Mouse (Mus musculus) retina, postnatal 1 day (tissue): ENCODE results near the gene Tfpt.
"Not testable (repeated sequence)": the region's sequence is repeated elsewhere in the genome, so short reads cannot be mapped to it uniquely, and the experiment has no call there.

Experiments used
- DNase-seq: peaks from one replicate; pipeline ENCODE4 v3.0.0-alpha.2; 2012

Gene Tfpt

DNA sequence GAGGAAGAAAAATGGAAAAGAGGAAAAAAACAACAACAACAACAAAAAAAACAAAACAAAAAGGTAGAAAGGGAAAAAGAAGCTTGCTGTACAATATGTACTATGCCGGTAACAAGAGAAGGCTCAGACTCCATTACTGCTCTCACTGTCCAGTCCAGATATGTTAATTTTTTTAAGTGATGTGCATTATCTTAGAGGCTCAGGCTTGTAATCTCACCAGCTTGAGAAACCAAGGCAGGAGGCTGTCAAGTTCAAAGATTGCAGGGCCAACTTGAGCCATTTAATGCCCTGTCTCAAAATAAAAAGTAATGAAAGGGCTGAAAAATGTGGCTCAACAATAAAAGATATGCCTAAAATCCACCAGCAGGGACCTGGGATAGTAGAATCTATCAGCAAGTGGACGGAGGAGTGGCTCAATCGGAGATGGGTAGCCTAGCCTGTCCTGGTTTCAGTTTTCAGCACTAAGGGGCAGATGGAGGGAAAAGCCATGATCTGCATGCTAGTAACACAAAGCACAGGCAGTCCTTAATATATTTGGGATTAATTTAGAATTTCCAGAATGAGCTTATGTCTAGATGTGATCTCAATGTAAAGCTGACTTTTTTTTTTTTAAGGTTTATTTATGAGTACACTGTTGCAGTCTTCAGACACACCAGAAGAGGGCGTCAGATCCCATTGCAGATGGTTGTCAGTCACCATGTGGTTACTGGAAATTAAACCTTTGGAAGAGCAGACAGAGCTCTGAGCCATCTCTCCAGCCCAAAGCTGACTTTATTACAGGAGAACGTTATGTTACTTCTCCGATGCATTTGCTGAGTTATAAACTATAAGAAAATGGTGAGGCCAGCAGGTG lies 13.1 kb downstream of the Tfpt start:
- no peak for DNase-seq

DNA sequence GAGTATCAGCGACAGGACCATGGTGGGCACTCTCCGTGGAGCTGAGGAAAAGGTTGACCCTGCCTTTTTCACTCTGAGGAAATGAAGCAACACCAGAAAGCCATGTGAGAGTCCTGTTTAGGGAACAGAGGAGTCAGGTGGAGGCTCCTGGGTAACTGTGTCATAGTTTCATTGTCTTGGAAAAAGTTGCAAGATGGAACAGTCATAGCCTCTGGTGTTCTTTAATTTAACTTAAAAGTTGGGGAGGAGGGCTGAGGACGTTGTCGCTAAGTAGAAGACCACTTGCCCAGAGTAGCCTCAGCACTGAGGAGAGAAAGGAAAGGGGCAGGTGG lies 13.7 kb downstream of the Tfpt start, which contains the start of gene Oscar:
Gene Oscar, minus strand, starts transcription at position 101 of the 332 bp plus-strand sequence.
- DNase-seq, result no peak

GRCm38 (mm10) chr7:3614021-3614420 lies 15.7 kb downstream of the Tfpt start:
- DNase-seq, result no peak

GRCm38 (mm10) chr7:3611006-3611405 lies 18.7 kb downstream of the Tfpt start:
- no peak for DNase-seq

GRCm38 (mm10) chr7:3610437-3610836 lies 19.3 kb downstream of the Tfpt start:
- DNase-seq, result no peak

GRCm38 (mm10) chr7:3609082-3609481 lies 20.6 kb downstream of the Tfpt start:
- no peak for DNase-seq

DNA sequence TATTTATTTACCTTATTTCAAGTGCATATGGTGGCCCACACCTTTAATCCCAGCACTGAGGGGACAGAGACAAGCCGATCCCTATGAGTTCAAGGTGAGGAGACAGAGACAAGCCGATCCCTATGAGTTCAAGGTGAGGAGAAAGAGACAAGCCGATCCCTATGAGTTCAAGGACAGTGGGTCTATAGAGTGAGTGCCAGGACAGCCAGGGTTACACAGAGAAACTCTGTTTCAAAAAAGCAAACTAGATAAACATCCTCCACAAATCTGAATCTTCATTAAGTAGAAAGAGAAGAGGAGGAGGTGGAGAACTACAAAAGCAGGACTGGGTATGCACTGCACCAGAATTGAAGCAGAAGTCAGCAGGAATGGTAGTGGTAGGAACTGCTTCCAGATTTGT lies 21.1 kb downstream of the Tfpt start:
- no peak for DNase-seq

DNA sequence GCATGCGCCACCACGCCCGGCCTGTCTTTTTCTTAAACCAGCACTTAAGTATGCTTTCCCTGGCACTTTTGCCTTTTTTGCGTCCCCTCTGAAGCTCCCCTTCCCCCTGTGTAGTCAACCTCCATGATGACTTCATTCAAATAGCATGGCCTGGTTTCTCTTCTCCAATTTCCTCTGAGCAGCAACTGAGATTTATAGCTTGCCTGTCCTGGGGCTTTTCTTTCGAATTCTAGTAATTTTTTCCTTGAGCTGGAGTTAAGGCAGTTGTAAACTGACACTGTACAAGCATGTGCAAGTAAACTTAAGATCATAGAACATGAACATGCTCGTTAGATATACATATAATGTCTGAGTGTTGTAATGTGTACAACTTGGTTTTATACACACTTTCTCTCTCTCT lies 22.3 kb downstream of the Tfpt start:
- DNase-seq, result no peak

DNA sequence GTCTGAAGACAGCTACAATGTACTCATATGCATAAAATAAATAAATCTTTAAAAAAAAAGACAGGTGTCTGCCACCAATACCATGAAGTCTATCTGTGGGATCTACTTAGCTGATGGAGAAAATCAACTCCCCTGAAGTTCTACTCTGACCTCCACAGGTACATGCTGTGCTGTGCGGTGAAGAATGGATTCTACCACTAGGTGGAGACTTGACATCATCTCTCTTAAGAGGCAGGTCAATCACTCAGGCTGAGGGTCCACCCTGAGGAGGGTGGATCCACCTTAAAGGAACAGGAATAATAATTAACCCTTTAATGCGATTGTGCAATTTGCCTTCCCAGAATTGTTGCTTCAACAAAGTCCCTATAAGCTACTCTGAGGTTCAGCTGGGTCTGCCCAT lies 22.9 kb downstream of the Tfpt start:
- peak; percentile 51 for DNase-seq

DNA sequence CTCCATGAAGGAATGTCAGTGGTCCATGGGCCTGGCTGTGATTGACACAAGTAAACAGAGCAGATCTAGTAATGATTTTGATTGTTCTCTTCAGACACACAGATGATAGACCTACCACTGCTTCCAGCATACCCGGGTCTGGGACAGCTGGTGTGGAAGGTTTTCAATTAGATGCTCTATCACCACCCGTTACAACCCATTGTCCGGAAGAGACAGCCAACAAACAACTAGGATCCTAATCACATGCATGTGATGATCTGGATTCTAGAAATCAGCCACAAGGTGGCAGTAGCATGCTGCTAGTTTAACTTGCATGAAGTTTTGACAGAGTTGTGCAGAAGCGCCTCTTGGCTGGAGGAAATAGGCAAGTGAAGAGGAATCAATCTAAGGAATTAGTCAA lies 28.6 kb downstream of the Tfpt start:
- DNase-seq, result peak; percentile 88

GRCm38 (mm10) chr7:3597755-3598154 lies 32.0 kb downstream of the Tfpt start:
- DNase-seq, result not testable (repeated sequence)

- peak; percentile 5 for DNase-seq
These were observed 34.6 kb downstream of the Tfpt start for GRCm38 (mm10) chr7:3595146-3595545.

DNA sequence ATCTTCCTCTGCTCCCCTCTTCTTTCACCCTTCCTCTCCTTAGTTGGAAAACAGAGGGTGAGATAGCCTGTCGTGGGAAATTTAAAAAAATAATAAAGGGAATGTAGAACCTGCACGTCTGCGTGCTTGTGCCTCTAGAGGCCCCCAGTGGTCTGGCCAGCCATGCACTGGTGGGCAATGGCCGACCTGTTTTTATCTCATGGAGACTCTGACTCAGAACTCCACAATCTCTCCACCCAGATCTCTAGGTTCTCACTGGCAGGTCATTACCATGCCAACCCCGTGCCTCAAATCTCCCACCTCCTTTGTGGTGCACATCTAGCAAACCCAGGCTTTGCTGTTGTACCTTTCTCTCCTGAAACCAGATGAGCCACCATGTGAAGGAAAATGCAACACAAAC lies 35.0 kb downstream of the Tfpt start:
- no peak for DNase-seq

DNA sequence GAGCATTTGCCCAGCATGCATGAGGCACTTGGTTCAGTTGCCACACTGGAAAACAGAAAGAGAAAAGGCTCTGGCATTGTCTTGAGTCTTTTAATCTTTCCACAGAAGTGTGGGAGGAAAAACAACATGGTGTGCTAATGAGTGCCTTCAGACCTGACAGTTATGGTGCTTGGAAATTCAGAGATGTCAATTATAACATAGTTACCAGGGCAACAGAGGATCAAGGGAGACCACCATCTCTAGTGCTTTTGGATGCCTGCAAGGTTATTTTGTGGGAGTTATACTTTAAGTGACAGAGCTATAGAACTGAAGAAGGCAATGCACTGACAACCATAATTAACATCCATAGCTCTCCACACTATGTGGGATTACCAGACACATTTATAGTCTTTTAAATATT lies 35.9 kb downstream of the Tfpt start:
- DNase-seq, result no peak

DNA sequence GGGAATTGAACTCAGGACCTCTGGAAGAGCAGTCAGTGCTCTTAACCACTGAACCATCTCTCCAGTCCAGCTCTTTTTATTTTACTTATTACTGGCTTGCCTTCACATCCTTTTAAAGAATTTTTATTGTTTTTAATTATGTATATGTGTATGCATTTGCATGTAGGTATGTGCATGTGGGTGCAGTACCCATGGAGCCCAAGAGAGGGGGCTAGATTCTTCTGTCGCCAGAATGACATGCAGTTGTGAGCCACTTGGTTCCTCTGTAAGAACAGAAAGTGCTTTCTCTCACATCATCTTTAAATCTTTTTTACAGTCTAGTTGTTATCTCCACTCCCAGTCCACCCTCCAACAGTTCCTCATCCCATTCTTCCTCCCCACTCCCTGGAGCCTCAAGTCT lies 38.2 kb downstream of the Tfpt start:
- no peak for DNase-seq

DNA sequence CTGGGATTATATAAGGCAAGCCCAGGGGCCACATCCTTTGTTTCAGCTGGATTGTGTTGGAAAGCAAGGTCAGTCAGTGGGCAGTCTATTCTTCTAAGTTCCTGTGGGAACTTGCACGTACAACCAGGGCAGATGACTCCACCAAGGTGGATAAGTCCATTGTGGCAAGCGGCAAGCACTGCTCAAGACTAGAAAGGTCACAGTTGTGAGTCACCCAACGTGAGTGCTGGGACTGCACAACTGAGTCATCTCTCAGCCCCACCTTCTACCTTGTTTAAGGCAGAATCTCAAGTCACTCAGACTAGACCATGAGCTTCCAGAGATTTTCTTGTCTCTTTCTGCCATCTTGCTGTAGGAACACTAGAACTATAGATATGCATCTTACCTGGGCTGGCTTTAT lies 39.2 kb downstream of the Tfpt start:
- DNase-seq, result no peak

GRCm38 (mm10) chr7:3587292-3587691 lies 42.4 kb downstream of the Tfpt start:
- no peak for DNase-seq

DNA sequence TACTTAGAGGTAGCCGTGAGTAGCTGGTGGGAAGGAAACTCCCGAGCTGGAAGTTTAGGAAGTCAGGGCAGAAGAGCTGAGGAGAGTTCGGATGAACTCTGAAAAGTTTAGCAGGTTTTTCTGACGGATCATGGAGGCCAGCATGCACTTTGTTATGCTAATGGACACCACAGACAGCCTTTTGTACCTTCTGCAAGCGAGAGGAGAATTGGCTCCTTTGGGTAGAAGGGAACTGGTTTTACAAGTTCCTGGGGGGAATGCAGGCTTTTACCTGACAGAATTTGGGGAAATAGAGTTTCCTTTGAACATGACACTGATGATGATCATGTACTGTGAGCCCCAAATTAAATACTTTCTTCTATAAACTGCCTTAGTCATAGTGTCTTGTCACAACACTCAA lies 43.5 kb downstream of the Tfpt start:
- no peak for DNase-seq

DNA sequence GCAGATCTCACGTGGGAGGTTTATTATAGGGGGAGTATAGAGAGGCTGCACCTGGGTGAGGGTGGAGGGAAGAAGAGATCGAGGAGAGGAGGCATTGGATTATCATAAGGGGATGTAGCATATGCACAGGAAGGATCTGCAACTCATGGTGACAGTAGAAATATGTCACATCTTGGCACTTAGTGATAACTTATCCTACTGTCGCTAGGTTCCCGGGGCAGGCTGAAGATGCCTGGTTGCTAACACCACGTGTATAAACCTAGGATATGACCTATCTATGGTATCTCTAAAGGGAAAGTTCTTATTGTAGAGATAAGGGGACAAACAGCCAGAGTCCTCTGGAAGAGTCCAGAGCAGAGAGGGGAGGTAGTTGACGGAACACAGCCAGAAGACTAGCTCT lies 44.0 kb downstream of the Tfpt start:
- DNase-seq, result no peak

- DNase-seq, result no peak
These were observed 49.7 kb downstream of the Tfpt start for GRCm38 (mm10) chr7:3580029-3580428.

DNA sequence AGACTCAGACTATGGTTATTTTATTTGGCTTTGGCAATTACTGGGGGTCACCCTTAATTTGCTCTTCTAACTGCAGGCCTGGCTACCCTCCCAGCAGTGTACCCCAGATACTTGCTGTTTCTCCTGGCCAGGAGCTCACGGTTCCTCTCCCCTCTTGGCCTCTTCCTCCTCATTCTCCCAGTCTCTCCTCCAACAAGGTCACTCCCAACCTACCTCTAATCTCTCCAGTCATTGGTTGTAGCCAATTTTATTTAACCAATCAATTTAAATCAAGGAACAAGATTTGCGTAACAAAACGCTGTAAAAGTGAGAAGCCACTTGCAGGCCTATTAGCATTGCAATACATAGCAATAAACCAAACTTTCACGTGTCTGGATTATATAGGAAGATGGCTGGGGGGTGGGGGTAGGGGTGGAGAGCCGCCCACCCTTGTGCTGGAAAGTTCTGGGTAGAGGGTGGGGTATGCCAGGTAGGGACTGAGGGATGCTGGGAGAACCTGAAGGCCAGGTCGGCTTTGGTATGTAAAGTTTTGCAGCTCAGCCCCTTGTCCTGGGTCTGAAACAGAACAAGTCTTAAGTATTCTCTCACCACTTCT lies 50.7 kb downstream of the Tfpt start:
- no peak for DNase-seq

DNA sequence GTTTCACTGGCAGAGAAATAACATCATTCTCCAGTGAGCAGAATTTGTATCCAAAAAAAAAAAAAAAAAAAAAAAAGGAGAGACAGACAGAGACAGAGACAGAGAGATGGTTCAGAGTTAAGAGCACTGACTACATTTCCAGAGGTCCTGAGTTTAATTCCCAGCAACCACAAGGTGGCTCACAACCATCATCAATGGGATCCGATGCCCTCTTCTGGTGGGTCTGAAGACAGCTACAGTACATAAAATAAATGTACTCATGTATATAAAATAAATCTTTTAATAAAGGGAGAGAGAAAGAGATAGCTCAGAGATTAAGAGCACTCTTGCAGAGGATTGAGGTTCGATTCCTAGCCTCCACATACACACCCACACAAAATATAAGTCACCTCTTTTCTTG lies 51.5 kb downstream of the Tfpt start:
- no peak for DNase-seq

DNA sequence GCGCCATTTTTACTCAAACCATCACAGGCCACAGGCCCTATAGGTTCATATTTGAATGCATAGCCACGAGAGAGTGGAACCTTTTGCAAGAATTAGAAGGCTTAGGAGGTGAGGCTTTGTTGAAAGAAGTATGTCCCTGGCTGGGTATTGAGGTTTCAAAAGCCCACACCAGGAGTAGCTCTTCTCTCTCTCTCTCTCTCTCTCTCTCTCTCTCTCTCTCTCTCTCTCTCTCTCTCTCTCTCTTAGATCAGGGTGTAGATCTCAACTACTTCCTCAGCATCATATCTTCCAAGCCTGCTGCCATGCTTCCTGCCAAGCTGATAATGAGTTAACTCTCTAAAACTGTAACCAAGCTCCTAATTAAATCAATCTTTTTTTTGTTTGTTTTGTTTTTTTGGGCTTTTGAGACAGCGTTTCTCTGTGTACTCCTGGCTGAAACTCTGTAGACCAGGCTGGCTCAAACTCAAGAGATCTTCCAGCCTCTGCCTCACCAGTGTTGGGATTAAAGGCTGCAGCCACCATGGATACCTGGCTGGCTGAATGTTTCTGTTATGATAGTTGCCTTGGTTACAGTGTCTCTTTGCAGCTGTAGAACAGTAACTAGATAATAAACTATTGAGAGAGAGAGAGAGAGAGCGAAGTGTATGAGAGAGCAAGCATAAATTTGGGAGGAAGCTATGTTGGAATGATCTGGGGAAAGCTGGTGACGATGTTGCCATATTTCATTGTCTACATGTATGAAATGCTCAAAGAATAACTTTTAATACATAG lies 53.2 kb downstream of the Tfpt start:
- DNase-seq, result no peak

GRCm38 (mm10) chr7:3574216-3574615 lies 55.5 kb downstream of the Tfpt start:
- no peak for DNase-seq
